Mouse (Mus musculus): ENCODE data around the gene Gm10447. TPM values are rescaled to one million over a fixed set of nuclear protein-coding genes. Genes with fewer than 3 reads are reported as not detected.

Gm10447 gene
- polyA plus RNA-seq, 1 experiment from 2014 or later: 0.38 TPM

- H3K27ac ChIP-seq: no peak overlapping the region
- H3K9ac ChIP-seq (replicated peaks): no peak overlapping the region
- H3K36me3 ChIP-seq: no peaks in the 10 kb centered on the region
- H3K4me1 ChIP-seq (replicated peaks): peaks cover 18% of the 10 kb centered on the region
- H3K4me2 ChIP-seq: no peak overlapping the region
- H3K27me3 ChIP-seq: peaks cover 81% of the 10 kb centered on the region
- no peaks in the 10 kb centered on the region for H3K9me3 ChIP-seq
- 16% methylated on average over 7 of the region's 7 CpGs for WGBS
- ATAC-seq (ENCODE audit: insufficient number of reproducible peaks, insufficient read depth, low FRiP score, low TSS enrichment, low read depth): no peak
- no peak overlapping the region for H3K4me3 ChIP-seq (replicated peaks)
Observed at GRCm38 (mm10) chr11:53477833-53478232, 20.9 kb upstream of the Gm10447 start.

- ATAC-seq (ENCODE audit: insufficient number of reproducible peaks, insufficient read depth, low FRiP score, low TSS enrichment, low read depth): no peak
- H3K4me3 ChIP-seq (replicated peaks): no peak overlapping the region
- no peak overlapping the region for H3K4me2 ChIP-seq
- no peaks in the 10 kb centered on the region for H3K9me3 ChIP-seq
- no peak overlapping the region for H3K9ac ChIP-seq (replicated peaks)
- peaks cover 26% of the 10 kb centered on the region for H3K4me1 ChIP-seq (replicated peaks)
- H3K36me3 ChIP-seq: no peaks in the 10 kb centered on the region
- WGBS: 39% methylated on average over 8 of the region's 8 CpGs
- H3K27ac ChIP-seq: no peak overlapping the region
- H3K27me3 ChIP-seq: peaks cover 74% of the 10 kb centered on the region
Observed at GRCm38 (mm10) chr11:53475620-53476019, 18.7 kb upstream of the Gm10447 start.

GRCm38 (mm10) chr11:53472709-53473108 lies 15.8 kb upstream of the Gm10447 start:
- Histone ChIP-seq H3K4me1 (replicated peaks) (peaks cover 14% of the 10 kb centered on the region), H3K9me3 (no peaks in the 10 kb centered on the region), H3K4me3 (replicated peaks) (no peak overlapping the region), H3K4me2 (no peak overlapping the region), H3K27ac (no peak overlapping the region), H3K36me3 (no peaks in the 10 kb centered on the region), H3K9ac (replicated peaks) (no peak overlapping the region), H3K27me3 (peaks cover 52% of the 10 kb centered on the region)
- no peak for ATAC-seq (ENCODE audit: insufficient number of reproducible peaks, insufficient read depth, low FRiP score, low TSS enrichment, low read depth)
- WGBS: 78% methylated on average over 3 of the region's 3 CpGs

- peaks cover 56% of the 10 kb centered on the region for H3K27me3 ChIP-seq
- H3K9me3 ChIP-seq: no peaks in the 10 kb centered on the region
- H3K27ac ChIP-seq: peak within 1 kb of the TSS; percentile 74
- H3K36me3 ChIP-seq: no peaks in the 10 kb centered on the region; the same call in 1 of the 2 replicates
- WGBS: 4% methylated on average over 29 of the region's 29 CpGs
- peak; percentile 70; the same call in 1 of the 2 replicates for ATAC-seq (ENCODE audit: insufficient number of reproducible peaks, insufficient read depth, low FRiP score, low TSS enrichment, low read depth)
- H3K4me3 ChIP-seq (replicated peaks): peak within 1 kb of the TSS; percentile 22
- H3K4me1 ChIP-seq (replicated peaks): peaks cover 24% of the 10 kb centered on the region
- H3K4me2 ChIP-seq: peak within 1 kb of the TSS; percentile 55
- H3K9ac ChIP-seq (replicated peaks): 0 out of 2 replicates have a peak within 1 kb of the TSS, but pooled peaks have one; percentile 8
Observed at GRCm38 (mm10) chr11:53469968-53470695, 13.2 kb upstream of the Gm10447 start, which contains the start of gene Gm9837. Gene Gm9837 (minus strand): TSS chr11:53470479.

DNA sequence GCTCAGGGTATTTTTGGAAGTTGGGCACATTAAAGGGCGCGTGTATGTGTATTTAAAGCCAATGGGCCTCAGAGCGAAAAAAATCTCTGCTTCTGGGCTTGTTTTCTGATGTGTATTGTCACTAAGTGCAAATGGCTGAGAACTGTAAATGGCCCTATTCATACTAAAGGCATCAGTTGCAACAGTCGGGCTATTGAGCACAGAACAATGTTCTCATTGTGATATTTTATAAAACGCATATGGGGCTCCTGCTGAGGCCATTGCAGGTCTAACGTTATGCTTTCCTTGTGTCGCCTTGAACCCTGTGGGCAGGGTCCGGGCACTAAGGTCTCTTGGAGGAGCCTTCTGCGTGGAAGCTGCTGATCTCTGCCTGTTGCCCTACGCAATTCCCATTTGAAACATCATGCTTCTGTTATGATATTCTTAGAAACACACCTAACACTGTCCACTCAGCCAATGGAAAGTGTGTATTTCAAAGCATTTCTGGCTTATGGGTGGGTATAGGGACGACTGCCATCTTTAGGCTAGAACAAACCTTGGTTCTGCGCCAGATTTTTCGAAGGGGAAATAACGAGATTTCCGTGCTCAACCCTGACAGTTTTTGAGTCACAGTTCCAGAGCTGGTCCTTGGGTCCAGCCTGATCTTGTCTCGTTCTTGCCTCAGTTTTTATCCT lies 12.5 kb upstream of the Gm10447 start:
- 38% methylated on average over 16 of the region's 16 CpGs for WGBS
- peak overlapping the region; percentile 55 for H3K4me2 ChIP-seq
- no peak overlapping the region; the same call in 1 of the 2 replicates for H3K4me3 ChIP-seq (replicated peaks)
- H3K27me3 ChIP-seq: peaks cover 56% of the 10 kb centered on the region
- H3K27ac ChIP-seq: peak overlapping the region; percentile 80
- no peak for ATAC-seq (ENCODE audit: insufficient number of reproducible peaks, insufficient read depth, low FRiP score, low TSS enrichment, low read depth)
- H3K9me3 ChIP-seq: no peaks in the 10 kb centered on the region
- no peak overlapping the region for H3K9ac ChIP-seq (replicated peaks)
- peaks cover 24% of the 10 kb centered on the region for H3K4me1 ChIP-seq (replicated peaks)
- peaks cover 4% of the 10 kb centered on the region; the same call in 1 of the 2 replicates for H3K36me3 ChIP-seq

DNA sequence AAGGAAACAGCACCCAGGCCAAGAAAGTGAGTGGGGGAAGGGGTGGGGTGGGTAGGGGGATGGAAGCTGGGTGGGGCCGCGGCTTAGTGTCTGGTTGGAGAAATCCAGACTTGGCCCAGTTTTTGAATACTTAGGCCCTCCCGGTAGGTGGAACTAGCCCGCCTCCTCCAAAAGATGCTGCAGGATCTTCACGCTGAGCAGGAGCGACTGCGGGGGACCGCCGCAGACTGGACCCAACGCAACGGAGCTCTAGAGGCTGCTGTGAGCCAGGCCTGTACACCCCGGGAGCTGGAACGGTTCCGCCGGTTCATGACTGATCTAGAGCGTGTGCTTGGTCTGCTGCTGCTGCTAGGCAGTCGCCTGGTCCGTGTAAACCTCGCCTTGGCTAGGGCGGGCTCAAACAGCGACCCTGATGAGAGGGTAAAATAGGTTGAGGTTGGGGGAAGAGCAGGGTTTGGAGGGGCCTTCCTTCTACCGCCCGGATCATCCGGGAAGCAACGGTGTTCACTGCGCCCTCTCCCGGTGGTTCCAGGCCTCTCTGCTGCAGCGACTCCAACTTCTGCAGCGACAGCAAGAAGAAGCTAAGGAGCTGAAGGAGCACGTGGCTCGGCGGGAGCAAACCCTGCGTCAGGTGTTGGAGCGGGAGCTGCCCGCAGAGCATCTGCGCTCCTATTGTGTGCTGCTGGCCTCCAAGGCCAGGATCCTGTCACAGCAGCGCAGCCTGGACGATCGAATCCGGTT lies 9.5 kb upstream of the Gm10447 start:
- no peak overlapping the region for H3K27ac ChIP-seq

DNA sequence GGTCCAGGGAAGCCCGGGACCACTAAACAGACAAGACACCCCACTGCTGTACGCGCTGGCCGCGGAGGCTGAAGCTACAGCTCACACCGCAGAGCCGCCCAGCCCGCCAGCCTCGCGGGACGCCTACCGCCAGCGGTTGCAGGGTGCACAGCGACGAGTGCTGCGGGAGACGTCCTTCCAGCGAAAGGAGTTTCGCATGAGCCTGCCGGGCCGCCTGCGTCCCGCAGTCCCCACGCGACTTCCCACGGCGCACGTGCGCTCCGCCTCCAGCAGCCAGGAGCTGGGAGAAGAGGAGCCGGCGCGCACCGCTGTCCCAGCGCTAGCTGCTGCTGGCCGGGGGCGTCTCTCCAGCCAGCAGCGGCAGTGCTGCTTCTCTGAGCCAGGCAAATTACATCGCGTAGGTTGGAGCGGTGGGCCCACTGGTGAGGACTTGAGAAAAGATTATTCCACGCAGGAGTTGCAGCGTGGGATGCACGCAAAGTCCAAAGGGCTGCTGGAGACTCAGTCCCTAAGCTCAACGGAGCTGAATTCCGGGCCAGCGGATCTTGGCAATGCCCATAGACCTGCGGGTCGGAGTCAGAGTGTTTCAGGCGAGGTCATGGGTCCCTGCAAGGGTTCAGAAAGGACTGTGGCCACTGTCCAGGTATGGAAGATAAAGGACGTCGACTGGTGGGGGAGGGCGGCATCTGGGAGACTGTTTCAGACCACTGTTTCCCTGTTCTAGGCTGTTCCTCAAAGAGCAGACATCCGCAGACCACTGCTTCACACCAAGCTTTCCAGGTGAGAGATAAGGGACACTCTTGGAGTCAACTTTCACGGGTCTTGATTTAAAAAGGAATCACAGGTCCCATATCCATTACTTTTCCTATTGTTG lies 6.9 kb upstream of the Gm10447 start:
- Histone ChIP-seq H3K9me3 (no peaks in the 10 kb centered on the region), H3K27me3 (peaks cover 66% of the 10 kb centered on the region), H3K27ac (no peak overlapping the region), H3K4me3 (replicated peaks) (peak overlapping the region; percentile 40), H3K9ac (replicated peaks) (peak overlapping the region; percentile 44), H3K36me3 (peaks cover 4% of the 10 kb centered on the region; the same call in 1 of the 2 replicates), H3K4me1 (replicated peaks) (peaks cover 25% of the 10 kb centered on the region), H3K4me2 (peak overlapping the region; percentile 86)
- no peak for ATAC-seq (ENCODE audit: insufficient number of reproducible peaks, insufficient read depth, low FRiP score, low TSS enrichment, low read depth)
- 7% methylated on average over 55 of the region's 55 CpGs for WGBS

More for the DNA sequence above, 9.5 kb upstream of the Gm10447 start:
- peak overlapping the region; percentile 56 for H3K4me2 ChIP-seq
- peak overlapping the region; percentile 24 for H3K4me3 ChIP-seq (replicated peaks)
- 8% methylated on average over 40 of the region's 40 CpGs for WGBS
- peaks cover 39% of the 10 kb centered on the region for H3K4me1 ChIP-seq (replicated peaks)
- no peak overlapping the region; the same call in 1 of the 2 replicates for H3K9ac ChIP-seq (replicated peaks)
- ATAC-seq (ENCODE audit: insufficient number of reproducible peaks, insufficient read depth, low FRiP score, low TSS enrichment, low read depth): peak; percentile 18; the same call in 1 of the 2 replicates
- H3K27me3 ChIP-seq: peaks cover 76% of the 10 kb centered on the region
- H3K9me3 ChIP-seq: no peaks in the 10 kb centered on the region
- peaks cover 4% of the 10 kb centered on the region; the same call in 1 of the 2 replicates for H3K36me3 ChIP-seq

DNA sequence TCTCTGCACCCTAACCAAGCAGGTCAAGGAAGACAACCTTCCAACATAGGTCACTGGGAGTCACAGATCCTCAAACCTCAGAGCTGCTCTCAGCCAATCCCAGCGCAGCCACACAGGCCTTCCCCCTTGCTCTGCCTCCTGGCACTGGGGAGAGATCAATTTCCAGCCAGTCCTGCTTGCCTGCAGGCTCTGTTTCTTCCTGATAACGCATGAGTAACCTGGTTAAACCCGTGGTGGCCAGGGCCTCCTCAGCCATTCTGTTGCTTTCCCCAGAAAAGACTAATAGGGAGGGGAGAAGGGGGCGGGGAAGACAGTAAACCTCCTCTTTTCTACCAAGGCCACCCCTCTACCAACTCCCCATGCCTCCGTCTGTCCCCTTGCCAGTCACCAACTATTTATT lies 4.8 kb upstream of the Gm10447 start:
- Histone ChIP-seq H3K36me3 (peaks cover 4% of the 10 kb centered on the region; the same call in 1 of the 2 replicates), H3K4me3 (replicated peaks) (no peak overlapping the region), H3K27ac (no peak overlapping the region), H3K4me2 (no peak overlapping the region), H3K27me3 (peaks cover 68% of the 10 kb centered on the region), H3K9ac (replicated peaks) (no peak overlapping the region), H3K4me1 (replicated peaks) (peaks cover 20% of the 10 kb centered on the region), H3K9me3 (no peaks in the 10 kb centered on the region)
- WGBS: 24% methylated on average over 5 of the region's 5 CpGs
- no peak for ATAC-seq (ENCODE audit: insufficient number of reproducible peaks, insufficient read depth, low FRiP score, low TSS enrichment, low read depth)

GRCm38 (mm10) chr11:53460192-53460591 lies 3.3 kb upstream of the Gm10447 start:
- H3K9ac ChIP-seq (replicated peaks): no peak overlapping the region
- peaks cover 4% of the 10 kb centered on the region; the same call in 1 of the 2 replicates for H3K36me3 ChIP-seq
- H3K9me3 ChIP-seq: no peaks in the 10 kb centered on the region
- H3K27me3 ChIP-seq: peaks cover 61% of the 10 kb centered on the region
- 91% methylated on average over 3 of the region's 3 CpGs for WGBS
- H3K27ac ChIP-seq: no peak overlapping the region
- ATAC-seq (ENCODE audit: insufficient number of reproducible peaks, insufficient read depth, low FRiP score, low TSS enrichment, low read depth): no peak
- no peak overlapping the region for H3K4me2 ChIP-seq
- H3K4me1 ChIP-seq (replicated peaks): peaks cover 15% of the 10 kb centered on the region
- H3K4me3 ChIP-seq (replicated peaks): no peak overlapping the region

GRCm38 (mm10) chr11:53458996-53459395 lies 2.1 kb upstream of the Gm10447 start:
- H3K4me2 ChIP-seq: no peak overlapping the region
- no peak for ATAC-seq (ENCODE audit: insufficient number of reproducible peaks, insufficient read depth, low FRiP score, low TSS enrichment, low read depth)
- H3K9ac ChIP-seq (replicated peaks): no peak overlapping the region
- H3K36me3 ChIP-seq: no peaks in the 10 kb centered on the region
- no peak overlapping the region for H3K27ac ChIP-seq
- H3K4me1 ChIP-seq (replicated peaks): peaks cover 14% of the 10 kb centered on the region
- H3K4me3 ChIP-seq (replicated peaks): no peak overlapping the region
- H3K9me3 ChIP-seq: no peaks in the 10 kb centered on the region
- H3K27me3 ChIP-seq: peaks cover 49% of the 10 kb centered on the region
- 64% methylated on average over 3 of the region's 3 CpGs for WGBS

Data from limb, embryonic 12.5 days (tissue).